Mouse (Mus musculus) left cerebral cortex, postnatal 14 days (tissue): Measurements from ENCODE around the gene Slc25a25. TPM values are rescaled to one million over a fixed set of nuclear protein-coding genes. Genes with fewer than 3 reads are reported as not detected.

Source experiments
- DNase-seq, 2 experiments: peaks; one replicate each; pipeline ENCODE4 v3.0.0; 2021 to 2022; ENCODE audit warnings: low spot score in 2 of 2, mixed read lengths in 1 of 2
- intact Hi-C: fragments of 180-260 bp; cut with DNase I; formaldehyde crosslinking; loops from one replicate; pipeline ENCODE4 v1.15.1; 2025
- total RNA-seq, 2 experiments: library from RNA; stranded (reverse); gene quantifications; 2 replicates each; pipeline ENCODE4 v1.2.3; 2021

The Slc25a25 gene
- total RNA-seq, 2 experiments from 2014 or later = 52.1 to 55.4 TPM

DNA sequence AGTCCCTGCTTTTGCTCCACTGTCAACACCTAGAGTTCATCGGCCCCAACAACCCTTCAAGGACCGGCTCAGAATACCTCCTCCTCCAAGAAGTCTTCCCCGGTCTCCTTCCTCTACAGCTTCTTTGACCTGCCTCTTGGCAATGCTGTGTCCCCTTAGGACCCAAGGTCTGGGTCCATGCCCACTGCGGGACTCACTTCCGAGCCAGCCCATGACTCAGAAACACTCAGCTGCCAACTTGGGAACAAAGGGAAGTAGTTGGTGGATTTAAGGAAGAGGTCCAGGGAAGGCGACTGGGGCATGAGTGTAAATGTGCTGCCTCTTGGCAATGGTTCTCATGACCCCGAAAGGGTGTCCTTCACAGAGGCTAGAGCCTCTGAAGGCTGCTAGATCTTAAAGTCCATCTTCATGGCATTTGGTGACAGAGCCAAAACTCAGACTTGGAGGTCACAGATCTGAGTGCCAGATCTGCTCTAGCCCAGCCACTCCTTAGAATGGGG, 71.2 kb downstream of the Slc25a25 start:
- DNase-seq = no peak
- intact Hi-C loops = no loop called here

DNA sequence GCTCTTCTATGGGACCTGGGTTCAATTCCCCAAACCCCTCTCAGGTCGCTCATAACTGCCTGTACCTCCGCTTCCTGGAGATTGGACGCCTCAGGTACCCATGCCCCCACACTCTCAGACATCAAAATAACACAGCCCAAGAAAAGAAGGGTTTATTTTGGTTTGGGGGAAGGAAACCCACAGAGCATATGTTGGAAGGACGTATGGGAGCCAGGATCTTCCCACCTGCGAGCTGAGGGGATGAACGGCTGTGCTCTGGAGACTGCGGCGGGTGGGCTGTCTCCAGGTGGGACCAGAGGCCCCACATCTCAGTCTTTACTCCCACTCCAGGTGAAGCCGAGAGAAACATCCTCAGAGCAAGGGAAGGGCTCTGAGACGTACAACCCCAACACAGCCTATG, 74.3 kb downstream of the Slc25a25 start:
- no peak for DNase-seq
- intact Hi-C loops = no loop called here

DNA sequence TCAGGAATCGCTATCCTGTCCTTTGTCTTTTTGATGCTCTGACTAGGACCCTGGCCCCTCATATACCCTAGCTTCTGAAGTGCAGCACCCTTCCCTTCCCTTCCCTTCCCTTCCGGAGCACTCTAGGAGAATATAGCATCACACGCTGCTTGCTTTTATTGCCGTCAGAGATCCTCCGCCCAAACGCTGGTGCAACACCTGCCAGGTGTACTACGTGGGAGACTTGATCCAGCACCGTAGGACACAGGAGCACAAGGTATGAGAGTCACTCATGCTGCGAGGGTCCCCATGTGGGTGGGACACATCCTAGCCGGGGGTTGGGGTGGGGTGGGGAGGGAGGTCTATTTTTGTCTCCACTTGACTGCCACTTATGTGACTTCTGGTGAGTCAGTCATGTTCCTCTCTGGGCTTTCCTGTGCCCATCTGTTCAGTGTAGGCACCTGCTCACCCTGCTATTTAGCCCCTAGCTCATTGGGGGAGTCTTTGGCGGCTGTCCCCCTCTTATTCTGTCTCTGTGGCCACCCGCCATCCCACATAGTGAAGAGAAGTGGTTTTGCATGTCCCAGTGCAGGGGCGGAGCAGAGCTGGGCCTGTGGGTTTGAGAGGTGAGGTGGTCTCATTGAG, 75.8 kb downstream of the Slc25a25 start:
- intact Hi-C loops = no loop called here
- DNase-seq = no peak

DNA sequence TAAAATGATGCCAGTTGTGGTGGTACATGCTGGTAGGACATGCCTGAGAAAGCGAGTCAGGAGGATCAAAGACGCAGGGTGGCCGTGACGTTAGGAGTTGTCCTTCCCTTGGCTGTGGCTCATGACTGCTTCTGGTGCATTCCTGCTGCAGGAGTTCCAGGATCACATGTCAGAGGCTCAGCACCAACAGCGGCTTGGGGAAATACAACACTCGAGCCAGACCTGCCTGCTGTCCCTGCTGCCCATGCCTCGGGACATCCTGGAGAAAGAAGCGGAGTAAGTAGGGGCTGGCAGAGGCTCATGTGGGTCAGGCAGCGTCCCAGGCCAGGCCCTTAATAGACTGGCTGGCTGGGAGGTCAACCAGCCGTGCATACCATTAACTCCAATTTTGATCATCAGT, 77.1 kb downstream of the Slc25a25 start:
- intact Hi-C loops = no loop called here
- DNase-seq = no peak

DNA sequence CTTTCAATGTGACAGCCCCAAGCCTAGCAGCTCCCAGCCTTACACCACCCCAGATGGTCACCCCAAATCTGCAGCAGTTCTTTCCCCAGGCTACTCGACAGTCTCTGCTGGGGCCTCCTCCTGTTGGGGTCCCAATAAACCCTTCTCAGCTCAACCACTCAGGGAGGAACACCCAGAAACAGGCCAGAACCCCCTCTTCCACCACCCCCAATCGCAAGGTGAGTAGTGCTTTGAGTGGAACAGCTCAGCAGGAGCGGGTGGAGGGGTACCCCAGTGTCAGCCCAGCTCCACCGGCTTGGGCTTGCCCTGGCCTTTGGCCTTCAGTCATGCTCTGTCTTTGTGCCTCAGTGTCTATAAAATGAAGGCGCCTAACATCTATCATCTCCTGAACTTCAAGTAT, 83.9 kb downstream of the Slc25a25 start:
- no peak for DNase-seq
- intact Hi-C loops = no loop called here

Other genes with a start within 250 kb of the Slc25a25 start
- 10 to 100 TPM; 21.6 to 23.7 TPM for gene Pomt1, start 214.9 kb downstream of the Slc25a25 start, total RNA-seq
- gene Uck1, start 191.3 kb downstream of the Slc25a25 start, total RNA-seq = 10 to 100 TPM; 57.5 to 64.7 TPM
- gene Golga2, start 164.1 kb downstream of the Slc25a25 start, total RNA-seq = 10 to 100 TPM; 78.9 to 83.9 TPM
- 100 to 1,000 TPM; 204 to 219 TPM for gene Swi5, start 163.4 kb downstream of the Slc25a25 start, total RNA-seq
- gene Ciz1, start 99.1 kb downstream of the Slc25a25 start, total RNA-seq = 10 to 100 TPM; 69.5 to 79.0 TPM
- gene Dnm1, start 98.1 kb downstream of the Slc25a25 start, total RNA-seq = 1,000 to 10,000 TPM; 1,093 to 1,153 TPM
- gene 1110008P14Rik, start 69.5 kb downstream of the Slc25a25 start, total RNA-seq = 100 to 1,000 TPM; 265 to 282 TPM
- 1 to 10 TPM; 1.5 to 2.6 TPM for gene Lcn2, start 63.2 kb downstream of the Slc25a25 start, total RNA-seq
- gene Ptges2, start 55.5 kb downstream of the Slc25a25 start, total RNA-seq = 10 to 100 TPM; 43.5 to 48.3 TPM
- 1 to 10 TPM; 4.0 to 4.1 TPM for gene Naif1, start 988 bp downstream of the Slc25a25 start, total RNA-seq
- gene Fam102a, start 83.9 kb upstream of the Slc25a25 start, total RNA-seq = 10 to 100 TPM; 35.2 to 44.4 TPM
- gene Dpm2, start 119.4 kb upstream of the Slc25a25 start, total RNA-seq = 10 to 100 TPM; 78.7 to 86.3 TPM
- gene Pip5kl1, start 123.4 kb upstream of the Slc25a25 start, total RNA-seq = 10 to 100 TPM; 12.7 to 14.3 TPM
- gene 9430097D07Rik, start 124.2 kb upstream of the Slc25a25 start, total RNA-seq = 1 to 10 TPM in 1 of 2 experiments, under 1 TPM in 1; 0.86 to 1.1 TPM
- 10 to 100 TPM; 36.2 to 38.4 TPM for gene St6galnac4, start 135.7 kb upstream of the Slc25a25 start, total RNA-seq
- gene St6galnac6, start 148.3 kb upstream of the Slc25a25 start, total RNA-seq = 100 to 1,000 TPM; 110 to 114 TPM
- gene Ak1, start 170.3 kb upstream of the Slc25a25 start, total RNA-seq = 100 to 1,000 TPM; 162 to 164 TPM
- gene Eng, start 195.2 kb upstream of the Slc25a25 start, total RNA-seq = 10 to 100 TPM; 30.7 to 34.5 TPM